Mouse (Mus musculus): Measurements from ENCODE around the gene Gm21958. TPM values are rescaled to one million over a fixed set of nuclear protein-coding genes. Genes with fewer than 3 reads are reported as not detected.
"Not testable (repeated sequence)": the region's sequence is repeated elsewhere in the genome, so short reads cannot be mapped to it uniquely, and the experiment has no call there.

The Gm21958 gene
- total and polyA plus RNA-seq, 3 experiments = not detected

- intact Hi-C loops (cut with DNase I) = no loop called here
- DNase-seq = no peak
- Histone ChIP-seq H3K4me1 (ENCODE audit: control insufficient read depth, insufficient read depth, low read length) (no peaks in the 10 kb centered on the region), H3K9ac (ENCODE audit: low read depth, low read length) (no peak overlapping the region), H3K4me3 (no peak overlapping the region), H3K79me2 (replicated peaks; ENCODE audit: control insufficient read depth, insufficient read depth, low read length) (no peaks in the 10 kb centered on the region), H3K36me3 (ENCODE audit: control insufficient read depth, insufficient read depth, low read length) (peaks cover 3% of the 10 kb centered on the region; the same call in 1 of the 2 replicates), H3K27ac (no peak overlapping the region), H3K27me3 (ENCODE audit: control insufficient read depth, insufficient read depth, low read length) (no peaks in the 10 kb centered on the region)
- TF ChIP-seq CTCF (IDR thresholded peaks at IDR 0.05) = no peak
- TF ChIP-seq EP300 (IDR thresholded peaks at IDR 0.05; ENCODE audit: insufficient read depth, low read depth, low read length) = no peak
- no peak for TF ChIP-seq POLR2A (IDR thresholded peaks at IDR 0.05; ENCODE audit: insufficient read depth, low read depth, low read length)
- 81% methylated on average over 6 of the region's 6 CpGs for WGBS
Observed at GRCm38 (mm10) chr3:54715461-54715860, 1.3 kb upstream of the Gm21958 start.

GRCm38 (mm10) chr3:54708972-54709371, 5.2 kb downstream of the Gm21958 start:
- H3K27ac ChIP-seq = peak overlapping the region; percentile 10; the same call in 1 of the 2 replicates
- H3K4me1 ChIP-seq (ENCODE audit: control insufficient read depth, insufficient read depth, low read length) = no peaks in the 10 kb centered on the region; the same call in 1 of the 2 replicates
- no peaks in the 10 kb centered on the region for H3K79me2 ChIP-seq (replicated peaks; ENCODE audit: control insufficient read depth, insufficient read depth, low read length)
- H3K36me3 ChIP-seq (ENCODE audit: control insufficient read depth, insufficient read depth, low read length) = peaks cover 17% of the 10 kb centered on the region
- no peaks in the 10 kb centered on the region for H3K27me3 ChIP-seq (ENCODE audit: control insufficient read depth, insufficient read depth, low read length)
- peak in 1 of 2 experiments; percentile 21 for DNase-seq
- H3K9ac ChIP-seq (ENCODE audit: low read depth, low read length) = no peak overlapping the region
- intact Hi-C loops (cut with DNase I) = no loop called here
- WGBS = 39% methylated on average over 9 of the region's 9 CpGs
- no peak overlapping the region for H3K4me3 ChIP-seq
- TF ChIP-seq POLR2A (IDR thresholded peaks at IDR 0.05; ENCODE audit: insufficient read depth, low read depth, low read length) (no peak), CTCF (IDR thresholded peaks at IDR 0.05) (no peak), EP300 (IDR thresholded peaks at IDR 0.05; ENCODE audit: insufficient read depth, low read depth, low read length) (no peak)

- WGBS = 95% methylated on average over 8 of the region's 8 CpGs
- intact Hi-C loops (cut with DNase I); H3K79me2 ChIP-seq (replicated peaks; ENCODE audit: control insufficient read depth, insufficient read depth, low read length); H3K4me3 ChIP-seq; DNase-seq; H3K27me3 ChIP-seq (ENCODE audit: control insufficient read depth, insufficient read depth, low read length); H3K9ac ChIP-seq (ENCODE audit: low read depth, low read length); H3K27ac ChIP-seq; H3K36me3 ChIP-seq (ENCODE audit: control insufficient read depth, insufficient read depth, low read length); H3K4me1 ChIP-seq (ENCODE audit: control insufficient read depth, insufficient read depth, low read length): not testable (repeated sequence)
Observed at GRCm38 (mm10) chr3:54704106-54704505, 10.0 kb downstream of the Gm21958 start.

DNA sequence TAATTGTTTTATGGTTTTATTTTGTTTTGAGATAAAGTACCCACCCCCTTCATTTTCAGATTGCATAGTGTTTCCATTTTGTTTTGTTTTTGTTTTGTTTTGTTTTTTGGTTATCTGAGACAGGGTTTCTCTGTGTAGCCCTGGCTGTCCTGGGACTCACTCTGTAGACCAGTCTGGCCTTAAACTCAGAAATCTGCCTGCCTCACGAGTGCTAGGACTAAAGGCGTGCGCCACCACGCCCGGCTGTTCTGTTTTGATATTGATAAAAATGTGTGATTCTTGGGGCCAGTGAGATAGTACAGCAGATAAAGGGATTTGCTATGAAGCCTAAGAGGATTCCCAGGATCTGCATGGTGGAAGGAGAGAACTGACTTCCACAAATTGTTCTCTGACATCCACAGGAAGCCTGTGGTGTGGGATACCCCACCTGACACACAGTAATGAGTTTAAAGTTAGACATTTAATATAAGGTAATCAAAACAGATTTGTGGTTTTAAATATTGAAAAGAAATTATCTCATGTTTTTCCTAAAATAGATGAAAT, 14.3 kb downstream of the Gm21958 start:
- Histone ChIP-seq H3K27ac (no peak overlapping the region), H3K36me3 (ENCODE audit: control insufficient read depth, insufficient read depth, low read length) (peaks cover 5% of the 10 kb centered on the region; the same call in 1 of the 2 replicates), H3K27me3 (ENCODE audit: control insufficient read depth, insufficient read depth, low read length) (no peaks in the 10 kb centered on the region), H3K4me3 (no peak overlapping the region), H3K79me2 (replicated peaks; ENCODE audit: control insufficient read depth, insufficient read depth, low read length) (no peaks in the 10 kb centered on the region; the same call in 1 of the 2 replicates), H3K4me1 (ENCODE audit: control insufficient read depth, insufficient read depth, low read length) (no peaks in the 10 kb centered on the region), H3K9ac (ENCODE audit: low read depth, low read length) (no peak overlapping the region)
- WGBS = 34% methylated on average over 5 of the region's 5 CpGs
- TF ChIP-seq CTCF (IDR thresholded peaks at IDR 0.05) (no peak), EP300 (IDR thresholded peaks at IDR 0.05; ENCODE audit: insufficient read depth, low read depth, low read length) (no peak), POLR2A (IDR thresholded peaks at IDR 0.05; ENCODE audit: insufficient read depth, low read depth, low read length) (no peak)
- intact Hi-C loops (cut with DNase I) = no loop called here
- no peak for DNase-seq

DNA sequence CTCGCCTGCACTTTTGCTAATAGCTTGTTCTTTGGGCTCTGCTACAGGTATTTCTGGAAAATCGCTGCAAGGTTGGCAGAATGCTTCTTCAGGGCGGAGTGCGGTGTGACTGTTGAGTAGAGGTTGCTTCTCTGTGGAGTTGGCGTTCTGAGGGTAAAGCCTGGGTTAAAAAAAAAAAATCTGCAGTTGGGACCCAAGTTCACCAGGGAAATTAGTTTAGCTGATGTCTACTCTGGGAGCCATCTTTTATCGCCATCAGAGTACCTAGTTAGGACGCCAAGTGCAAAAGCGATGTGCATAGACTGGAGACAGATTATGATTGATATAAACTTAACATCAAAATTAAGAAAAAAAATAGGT, 21.1 kb downstream of the Gm21958 start:
- WGBS = 2% methylated on average over 8 of the region's 8 CpGs
- Histone ChIP-seq H3K9ac (ENCODE audit: low read depth, low read length) (peak overlapping the region; percentile 90), H3K79me2 (replicated peaks; ENCODE audit: control insufficient read depth, insufficient read depth, low read length) (no peaks in the 10 kb centered on the region), H3K27me3 (ENCODE audit: control insufficient read depth, insufficient read depth, low read length) (no peaks in the 10 kb centered on the region), H3K4me1 (ENCODE audit: control insufficient read depth, insufficient read depth, low read length) (peaks cover 2% of the 10 kb centered on the region; the same call in 1 of the 2 replicates), H3K36me3 (ENCODE audit: control insufficient read depth, insufficient read depth, low read length) (peaks cover 2% of the 10 kb centered on the region), H3K4me3 (peak overlapping the region; percentile 92), H3K27ac (peak overlapping the region; percentile 88)
- no peak for TF ChIP-seq POLR2A (IDR thresholded peaks at IDR 0.05; ENCODE audit: insufficient read depth, low read depth, low read length)
- TF ChIP-seq CTCF (IDR thresholded peaks at IDR 0.05) = no peak
- TF ChIP-seq EP300 (IDR thresholded peaks at IDR 0.05; ENCODE audit: insufficient read depth, low read depth, low read length) = no peak
- DNase-seq = no peak
- intact Hi-C loops (cut with DNase I) = loop anchor here (2.0 to 5.0 kb wide), 2 partner anchors 42 to 114 kb away; partner anchors contain the start of genes Alg5, Exosc8 and Rfxap

DNA sequence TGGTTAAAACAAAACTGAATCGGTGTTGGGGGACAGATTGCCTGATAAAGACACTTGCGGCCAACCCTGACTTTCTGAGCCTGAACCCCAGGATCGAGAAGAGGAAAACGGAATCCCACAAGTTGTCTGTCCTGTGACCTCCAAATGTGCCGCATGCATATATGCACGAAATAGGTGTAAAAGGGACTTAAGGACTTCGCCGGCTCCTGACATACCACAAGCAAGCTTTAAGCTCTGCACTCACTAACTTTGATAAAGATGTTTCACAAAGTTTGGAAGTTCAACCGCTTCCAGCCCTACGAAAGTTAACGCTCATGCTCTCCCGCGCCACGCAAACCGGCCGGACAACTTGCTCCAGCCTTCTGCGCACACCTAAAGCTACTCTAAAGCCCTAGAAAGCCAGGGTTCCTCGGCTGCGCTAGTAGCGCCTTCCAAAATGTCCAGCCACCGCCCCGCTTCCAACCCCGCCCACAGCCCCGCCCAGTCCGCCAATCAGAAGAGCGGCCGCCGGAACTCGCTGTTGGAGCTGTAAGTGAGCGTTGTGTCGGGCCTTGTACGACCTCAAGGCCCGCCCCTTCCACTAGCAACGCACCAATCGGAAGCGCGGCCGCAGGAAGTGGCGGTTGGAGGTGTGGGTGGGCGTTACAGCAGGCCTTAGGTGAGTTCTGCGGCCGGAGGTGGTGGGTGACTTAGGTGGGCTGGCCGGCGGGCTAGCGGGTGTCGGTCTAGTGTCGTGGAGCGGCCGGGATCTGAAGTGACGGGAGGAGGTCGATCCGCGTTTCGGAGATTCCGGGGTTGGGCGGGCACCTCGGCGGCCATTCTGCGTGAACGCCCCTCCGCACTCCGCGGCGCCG, 21.7 kb downstream of the Gm21958 start, which contains the start of gene Supt20:
Gene Supt20 (plus strand): TSS at position 606 of the 854 bp plus-strand sequence.
- intact Hi-C loops (cut with DNase I) = loop anchor here (2.0 to 5.0 kb wide), 2 partner anchors 42 to 115 kb away; partner anchors contain the start of genes Alg5, Exosc8 and Rfxap
- peak within 1 kb of the TSS; percentile 88 for H3K27ac ChIP-seq
- H3K9ac ChIP-seq (ENCODE audit: low read depth, low read length) = peak within 1 kb of the TSS; percentile 90
- H3K27me3 ChIP-seq (ENCODE audit: control insufficient read depth, insufficient read depth, low read length) = no peaks in the 10 kb centered on the region
- H3K4me3 ChIP-seq = peak within 1 kb of the TSS; percentile 92
- H3K36me3 ChIP-seq (ENCODE audit: control insufficient read depth, insufficient read depth, low read length) = peaks cover 2% of the 10 kb centered on the region
- peaks cover 2% of the 10 kb centered on the region; the same call in 1 of the 2 replicates for H3K4me1 ChIP-seq (ENCODE audit: control insufficient read depth, insufficient read depth, low read length)
- H3K79me2 ChIP-seq (replicated peaks; ENCODE audit: control insufficient read depth, insufficient read depth, low read length) = no peaks in the 10 kb centered on the region
- WGBS = 1% methylated on average over 65 of the region's 65 CpGs
- DNase-seq = peak; percentile 92 to 96
- TF ChIP-seq CTCF (IDR thresholded peaks at IDR 0.05) (no peak), EP300 (IDR thresholded peaks at IDR 0.05; ENCODE audit: insufficient read depth, low read depth, low read length) (no peak), POLR2A (IDR thresholded peaks at IDR 0.05; ENCODE audit: insufficient read depth, low read depth, low read length) (peak; percentile 94)
